In the genomic region with DNA sequence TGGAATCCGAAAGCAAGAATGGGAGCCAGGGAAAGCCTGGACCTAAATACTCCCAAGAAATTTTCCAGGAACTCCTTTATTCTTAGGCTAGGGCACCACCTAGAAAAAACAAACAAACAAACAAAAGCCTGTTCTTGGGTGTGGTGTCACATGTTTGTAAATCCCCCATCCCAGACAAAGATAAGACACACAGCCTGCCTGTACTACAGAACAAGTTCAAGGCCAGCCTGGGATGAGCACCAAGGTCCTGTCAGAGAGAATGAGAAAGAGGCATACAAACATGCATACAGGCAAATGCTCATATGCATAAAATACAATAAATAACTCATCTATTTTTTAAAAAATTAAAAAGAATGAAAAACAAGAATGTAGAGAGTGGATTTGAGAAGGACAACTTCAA, we compare ENCODE assay signal across 13 mouse cellular contexts.
DNase-seq lines count a peak whose midpoint lies in the region.
"Had no signal": no experiment of that assay in that cellular context is flagged by ENCODE, and none has a peak within 500 bp of the region (broad histone marks: within the 10 kb centered on the region; RNA-seq: fewer than 3 reads in every experiment).

No protein-coding gene starts in this region.

- DNase-seq in adrenal gland, adult (ENCODE audit: inconsistent age in 2 of 2, low spot score in 1 of 2) = peak; percentile 47 to 64
- DNase-seq in adrenal gland, adult 2 months = no peak
- DNase-seq in adrenal gland, postnatal 36 days = peak; percentile 45 to 54
- DNase-seq in adrenal gland, postnatal 10 days = no peak
- peak; percentile 71 for DNase-seq in heart, adult 11 months
- no peak for DNase-seq in heart, postnatal 25 days (ENCODE audit: low spot score)
- DNase-seq: adrenal gland, adult 8-10 months; B cell, adult 2 months; cerebellum, adult 11-12 months; cerebellum, adult 2 months; cerebellum, postnatal 10 days; cerebellum, postnatal 25 days; forebrain, postnatal 0 days had no signal

- intact Hi-C loops in heart, postnatal 25 days (cut with DNase I) = loop anchor here (10.0 kb wide), 1 partner anchor 55 kb away; no protein-coding TSS in a partner anchor

Comparison
In these comparisons a context has a peak if more than half of its experiments do, and no peak if none do; other contexts are left out.
1. DNase-seq: peak in adrenal gland, adult (2 of 2), adrenal gland, postnatal 36 days (2 of 2) and heart, adult 11 months (single experiment); none in adrenal gland, adult 2 months (single experiment), adrenal gland, postnatal 10 days (single experiment) and heart, postnatal 25 days (single experiment).